Mouse (Mus musculus): ENCODE measurements around the gene Arsb.

Arsb gene

GRCm38 (mm10) chr13:93987611-93988010, 216.2 kb downstream of the Arsb start:
- Histone ChIP-seq H3K9me3 (ENCODE audit: low read length) (peaks cover 32% of the 10 kb centered on the region), H3K36me3 (ENCODE audit: insufficient read depth, low read length) (no peaks in the 10 kb centered on the region), H3K4me3 (replicated peaks; ENCODE audit: low read length) (no peak overlapping the region), H3K27me3 (ENCODE audit: insufficient read depth, low read length) (no peaks in the 10 kb centered on the region), H3K4me1 (replicated peaks; ENCODE audit: low read depth, low read length) (peaks cover 27% of the 10 kb centered on the region)
- TF ChIP-seq CTCF (conservative IDR thresholded peaks at IDR 0.05; ENCODE audit: low read length) (no peak), NANOG (IDR thresholded peaks at IDR 0.05; ENCODE audit: borderline replicate concordance, low read length) (no peak), POU5F1 (IDR thresholded peaks at IDR 0.05; ENCODE audit: borderline replicate concordance, low read length) (no peak)

GRCm38 (mm10) chr13:93989208-93989607, 217.8 kb downstream of the Arsb start:
- Histone ChIP-seq H3K27me3 (ENCODE audit: insufficient read depth, low read length) (no peaks in the 10 kb centered on the region), H3K9me3 (ENCODE audit: low read length) (peaks cover 34% of the 10 kb centered on the region), H3K4me3 (replicated peaks; ENCODE audit: low read length) (no peak overlapping the region), H3K4me1 (replicated peaks; ENCODE audit: low read depth, low read length) (peaks cover 27% of the 10 kb centered on the region), H3K36me3 (ENCODE audit: insufficient read depth, low read length) (no peaks in the 10 kb centered on the region)
- TF ChIP-seq CTCF (conservative IDR thresholded peaks at IDR 0.05; ENCODE audit: low read length) (no peak), POU5F1 (IDR thresholded peaks at IDR 0.05; ENCODE audit: borderline replicate concordance, low read length) (no peak), NANOG (IDR thresholded peaks at IDR 0.05; ENCODE audit: borderline replicate concordance, low read length) (no peak)

- TF ChIP-seq CTCF (conservative IDR thresholded peaks at IDR 0.05; ENCODE audit: low read length) (no peak), NANOG (IDR thresholded peaks at IDR 0.05; ENCODE audit: borderline replicate concordance, low read length) (no peak), POU5F1 (IDR thresholded peaks at IDR 0.05; ENCODE audit: borderline replicate concordance, low read length) (no peak)
- Histone ChIP-seq H3K9me3 (ENCODE audit: low read length) (peaks cover 29% of the 10 kb centered on the region), H3K4me3 (replicated peaks; ENCODE audit: low read length) (no peak overlapping the region), H3K27me3 (ENCODE audit: insufficient read depth, low read length) (no peaks in the 10 kb centered on the region), H3K36me3 (ENCODE audit: insufficient read depth, low read length) (no peaks in the 10 kb centered on the region), H3K4me1 (replicated peaks; ENCODE audit: low read depth, low read length) (peaks cover 25% of the 10 kb centered on the region)
Measured at GRCm38 (mm10) chr13:93989736-93990611, 218.5 kb downstream of the Arsb start.

GRCm38 (mm10) chr13:93990841-93991240, 219.4 kb downstream of the Arsb start:
- Histone ChIP-seq H3K9me3 (ENCODE audit: low read length) (peaks cover 29% of the 10 kb centered on the region), H3K4me3 (replicated peaks; ENCODE audit: low read length) (no peak overlapping the region), H3K36me3 (ENCODE audit: insufficient read depth, low read length) (no peaks in the 10 kb centered on the region), H3K4me1 (replicated peaks; ENCODE audit: low read depth, low read length) (peaks cover 18% of the 10 kb centered on the region), H3K27me3 (ENCODE audit: insufficient read depth, low read length) (no peaks in the 10 kb centered on the region)
- TF ChIP-seq NANOG (IDR thresholded peaks at IDR 0.05; ENCODE audit: borderline replicate concordance, low read length) = no peak
- TF ChIP-seq CTCF (conservative IDR thresholded peaks at IDR 0.05; ENCODE audit: low read length) = no peak
- TF ChIP-seq POU5F1 (IDR thresholded peaks at IDR 0.05; ENCODE audit: borderline replicate concordance, low read length) = no peak

- Histone ChIP-seq H3K36me3 (ENCODE audit: insufficient read depth, low read length) (no peaks in the 10 kb centered on the region), H3K9me3 (ENCODE audit: low read length) (peaks cover 21% of the 10 kb centered on the region), H3K27me3 (ENCODE audit: insufficient read depth, low read length) (peaks cover 4% of the 10 kb centered on the region; the same call in 1 of the 2 replicates), H3K4me1 (replicated peaks; ENCODE audit: low read depth, low read length) (peaks cover 18% of the 10 kb centered on the region), H3K4me3 (replicated peaks; ENCODE audit: low read length) (no peak overlapping the region)
- TF ChIP-seq NANOG (IDR thresholded peaks at IDR 0.05; ENCODE audit: borderline replicate concordance, low read length) = no peak
- no peak for TF ChIP-seq POU5F1 (IDR thresholded peaks at IDR 0.05; ENCODE audit: borderline replicate concordance, low read length)
- no peak for TF ChIP-seq CTCF (conservative IDR thresholded peaks at IDR 0.05; ENCODE audit: low read length)
Measured at GRCm38 (mm10) chr13:93992342-93992882, 221.0 kb downstream of the Arsb start.
